Mouse (Mus musculus) intestine, embryonic 16.5 days (tissue): ENCODE measurements around the gene H2-DMa. TPM values are rescaled to one million over a fixed set of nuclear protein-coding genes. Genes with fewer than 3 reads are reported as not detected.

Experiments used
- ATAC-seq: fragments of 200-750 bp; cut with Nextera tagmentation; 2 replicates; pipeline ENCODE4 v1.8.0; 2017; ENCODE audit warnings: moderate TSS enrichment, moderate library complexity
- H3K27ac ChIP-seq: fragments of 300-500 bp; sonication (generic); 2 replicates; pipeline ENCODE4 v1.5.1; 2014; ENCODE audit warnings: mild to moderate bottlenecking, low read length
- H3K27me3 ChIP-seq: fragments of 300-500 bp; sonication (generic); replicated peaks from 2 replicates; pipeline ENCODE4 v1.6.1; 2014; ENCODE audit warnings: low read length, control low read depth, mixed read lengths; ENCODE audit not compliant: control insufficient read depth, insufficient read depth
- H3K36me3 ChIP-seq: fragments of 300-500 bp; sonication (generic); 2 replicates; pipeline ENCODE4 v1.6.1; 2014; ENCODE audit warnings: low read length, control low read depth; ENCODE audit not compliant: control insufficient read depth, insufficient read depth
- H3K4me1 ChIP-seq: fragments of 300-500 bp; sonication (generic); 2 replicates; pipeline ENCODE4 v1.6.1; 2014; ENCODE audit warnings: low read length, control low read depth, mixed read lengths; ENCODE audit not compliant: control insufficient read depth, insufficient read depth
- H3K4me2 ChIP-seq: fragments of 300-500 bp; sonication (generic); 2 replicates; pipeline ENCODE4 v1.6.1; 2014; ENCODE audit warnings: low read depth, low read length, control low read depth
- H3K4me3 ChIP-seq: fragments of 300-500 bp; sonication (generic); 2 replicates; pipeline ENCODE4 v1.5.1; 2014; ENCODE audit warnings: mild to moderate bottlenecking, low read length
- H3K9ac ChIP-seq: fragments of 300-500 bp; sonication (generic); 2 replicates; pipeline ENCODE4 v1.6.1; 2014; ENCODE audit warnings: low read depth, low read length
- H3K9me3 ChIP-seq: fragments of 300-500 bp; sonication (generic); 2 replicates; pipeline ENCODE4 v1.6.1; 2016; ENCODE audit warnings: low read length, control low read depth; ENCODE audit not compliant: control insufficient read depth
- WGBS: fragments of 180-500 bp; shearing (Covaris S2); extraction: QIAGEN DNeasy Blood & Tissue Kit; methylation state at CpG from one replicate; pipeline ENCODE4 v1.1.7; 2014; 5-methylcytosine and 5-hydroxymethylcytosine counted together
- polyA plus RNA-seq: library from polyadenylated mRNA; unstranded; fragments of >200 nt; fragmentation: Nextera tagmentation; extraction: Ambion mirVana; gene quantifications from 2 replicates; pipeline ENCODE4 v1.2.1, GENCODE M21; 2015

H2-DMa gene
- polyA plus RNA-seq, 1 experiment from 2014 or later, result 13.4 TPM

DNA sequence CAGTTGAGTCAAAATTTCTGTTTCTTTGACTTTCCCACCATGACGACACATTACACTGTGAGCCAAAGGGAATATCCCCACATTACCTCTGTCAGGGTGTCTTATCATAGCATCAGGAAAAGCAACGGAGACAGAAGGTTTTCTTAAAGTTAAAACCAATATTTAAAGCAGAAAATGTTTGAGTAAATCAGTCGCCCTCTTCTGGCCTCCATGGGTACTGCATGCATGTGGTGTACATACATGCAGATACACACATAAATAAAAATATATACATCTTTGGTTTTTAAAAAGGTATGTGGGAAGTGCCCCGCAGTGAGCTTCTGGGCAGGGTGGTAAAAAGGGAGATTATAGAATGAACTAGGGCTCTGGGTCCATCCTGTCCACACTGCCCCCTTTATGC, 57.8 kb downstream of the H2-DMa start:
- WGBS, result 66% methylated on average over 4 of the region's 4 CpGs
- Histone ChIP-seq H3K9me3 (peaks cover 16% of the 10 kb centered on the region), H3K4me3 (no peak overlapping the region), H3K4me2 (no peak overlapping the region), H3K36me3 (no peaks in the 10 kb centered on the region), H3K9ac (no peak overlapping the region), H3K27ac (no peak overlapping the region), H3K4me1 (no peaks in the 10 kb centered on the region), H3K27me3 (no peaks in the 10 kb centered on the region)
- no peak for ATAC-seq

DNA sequence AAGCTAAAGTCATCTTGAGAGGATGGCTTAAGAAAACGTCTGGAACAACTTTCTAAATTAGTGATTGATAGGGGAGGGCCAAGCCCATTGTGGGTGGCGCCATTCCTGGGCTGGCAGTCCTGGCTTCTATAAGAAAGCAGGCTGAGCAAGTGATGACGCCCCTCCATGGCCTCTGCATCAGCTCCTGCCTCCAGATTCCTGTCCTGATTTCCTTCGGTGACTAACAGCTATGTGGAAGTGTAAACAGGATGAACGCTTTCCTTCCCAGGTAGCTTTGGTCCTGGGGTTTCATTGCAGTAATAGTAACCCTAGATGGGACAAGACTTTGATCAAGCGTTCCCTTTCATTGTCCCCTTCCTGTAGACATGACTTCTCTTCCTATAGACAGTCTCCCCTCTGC, 59.7 kb downstream of the H2-DMa start:
- Histone ChIP-seq H3K4me3 (no peak overlapping the region), H3K4me1 (no peaks in the 10 kb centered on the region), H3K4me2 (no peak overlapping the region), H3K9ac (no peak overlapping the region), H3K36me3 (no peaks in the 10 kb centered on the region), H3K9me3 (0 out of 2 replicates have a peak, but pooled peaks cover 9% of the 10 kb centered on the region), H3K27ac (no peak overlapping the region), H3K27me3 (no peaks in the 10 kb centered on the region)
- 51% methylated on average over 6 of the region's 6 CpGs for WGBS
- no peak for ATAC-seq

DNA sequence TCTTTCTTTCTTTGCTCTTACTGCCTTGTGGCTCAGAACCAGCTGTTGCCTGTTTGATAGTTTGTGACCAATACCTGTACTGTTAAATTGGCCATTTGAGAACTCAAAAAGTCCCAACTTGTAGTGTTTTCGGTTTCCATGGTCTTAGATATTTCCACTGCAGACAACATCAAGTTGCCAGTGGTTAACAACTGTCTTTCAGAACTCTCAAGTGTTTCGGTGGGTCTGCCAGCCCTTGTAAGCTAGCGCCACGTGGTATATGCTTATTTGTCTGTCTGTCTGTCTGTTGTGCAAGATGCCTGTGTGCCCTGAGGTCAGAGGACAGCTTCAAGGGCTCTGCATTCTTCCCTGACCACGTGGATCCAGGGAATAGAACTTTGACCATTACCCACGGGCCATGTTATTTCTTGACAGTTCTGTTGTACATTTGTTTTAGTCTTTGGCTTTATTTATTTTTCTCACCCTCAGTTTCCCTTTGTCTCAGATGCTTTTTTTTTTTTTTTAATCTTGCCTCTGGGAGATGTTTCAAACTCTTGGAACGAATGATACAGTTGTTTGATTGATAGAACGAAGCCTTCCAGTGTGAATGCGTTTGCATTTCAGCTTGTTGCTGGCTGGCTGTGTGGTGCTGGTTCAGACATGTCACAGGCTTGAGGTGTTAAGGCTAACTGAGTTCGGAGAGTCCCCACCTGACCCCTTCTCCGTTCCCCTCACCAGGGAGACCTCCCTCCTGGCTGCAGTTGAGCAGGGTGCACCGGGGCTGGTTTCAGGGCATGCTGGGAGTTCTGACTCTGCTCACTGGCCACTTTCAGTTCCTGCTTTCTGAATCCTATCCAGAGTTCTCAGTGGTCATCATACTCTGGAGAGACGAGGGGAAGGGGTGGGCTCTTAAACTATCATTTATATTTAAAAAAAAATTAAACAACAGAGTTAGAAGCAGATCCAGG, 60.8 kb downstream of the H2-DMa start:
- H3K27ac ChIP-seq, result no peak overlapping the region
- no peaks in the 10 kb centered on the region for H3K36me3 ChIP-seq
- H3K4me3 ChIP-seq, result no peak overlapping the region
- 0 out of 2 replicates have a peak, but pooled peaks cover 9% of the 10 kb centered on the region for H3K9me3 ChIP-seq
- no peaks in the 10 kb centered on the region for H3K4me1 ChIP-seq
- no peaks in the 10 kb centered on the region for H3K27me3 ChIP-seq
- no peak overlapping the region for H3K9ac ChIP-seq
- ATAC-seq, result no peak
- 67% methylated on average over 13 of the region's 13 CpGs for WGBS
- no peak overlapping the region for H3K4me2 ChIP-seq

DNA sequence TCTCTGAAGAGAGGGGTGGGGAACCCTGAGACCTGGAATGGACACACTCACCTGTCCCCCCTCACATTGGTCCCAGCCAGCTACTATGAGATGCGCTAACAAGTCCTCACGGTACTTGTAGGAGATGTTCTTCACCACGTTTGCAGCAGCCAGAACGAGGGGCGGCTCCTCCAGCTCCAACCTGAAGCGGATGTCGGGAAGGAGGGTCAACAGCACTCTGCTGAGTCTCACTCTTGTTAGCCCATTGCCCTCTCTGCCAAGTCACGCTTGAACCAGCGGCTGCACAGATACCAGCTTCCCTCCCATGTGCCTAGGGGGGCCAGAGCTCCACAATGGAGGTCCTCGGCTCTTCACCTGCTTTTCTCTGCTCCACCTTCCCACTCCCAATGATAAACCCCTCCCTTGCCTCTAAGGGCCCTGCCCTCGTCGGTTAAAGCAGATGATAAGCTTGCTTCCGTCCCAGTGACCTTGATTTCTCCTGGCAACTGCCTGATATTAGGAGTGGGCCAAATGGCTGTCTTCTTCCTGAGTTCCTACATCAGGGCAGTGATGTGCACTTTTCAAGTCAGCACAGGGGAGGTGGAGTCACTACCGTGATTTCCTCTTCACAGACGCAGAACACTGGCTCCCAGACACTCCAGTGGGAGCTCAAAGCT, 64.4 kb downstream of the H2-DMa start:
- Histone ChIP-seq H3K9me3 (no peaks in the 10 kb centered on the region), H3K4me1 (peaks cover 13% of the 10 kb centered on the region), H3K36me3 (no peaks in the 10 kb centered on the region), H3K27me3 (no peaks in the 10 kb centered on the region; the same call in 1 of the 2 replicates), H3K27ac (no peak overlapping the region), H3K9ac (no peak overlapping the region), H3K4me2 (no peak overlapping the region), H3K4me3 (no peak overlapping the region)
- no peak for ATAC-seq
- WGBS, result 65% methylated on average over 15 of the region's 15 CpGs

DNA sequence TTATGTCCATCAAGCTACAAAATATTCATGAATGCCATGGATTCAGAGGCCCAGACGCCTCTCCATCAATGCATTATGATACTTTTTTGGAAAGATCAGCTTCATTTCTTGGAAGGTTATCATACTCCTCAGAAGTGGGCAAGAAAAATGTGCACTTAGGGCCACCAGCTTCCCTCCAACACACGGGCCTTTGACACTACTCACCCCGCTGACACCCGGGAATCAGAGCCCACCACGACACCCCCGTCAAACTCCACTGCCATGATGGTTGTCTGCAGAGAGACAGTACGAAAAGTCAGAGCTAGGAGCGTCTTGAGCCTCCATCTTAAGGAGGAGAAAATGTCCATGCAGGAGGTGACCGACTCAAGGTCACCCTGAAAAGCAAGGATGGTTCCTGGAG, 66.2 kb downstream of the H2-DMa start:
- Histone ChIP-seq H3K4me3 (no peak overlapping the region), H3K9me3 (no peaks in the 10 kb centered on the region), H3K36me3 (no peaks in the 10 kb centered on the region), H3K27me3 (no peaks in the 10 kb centered on the region; the same call in 1 of the 2 replicates), H3K27ac (no peak overlapping the region), H3K4me1 (peaks cover 13% of the 10 kb centered on the region), H3K9ac (no peak overlapping the region), H3K4me2 (no peak overlapping the region)
- no peak for ATAC-seq
- 87% methylated on average over 9 of the region's 9 CpGs for WGBS

DNA sequence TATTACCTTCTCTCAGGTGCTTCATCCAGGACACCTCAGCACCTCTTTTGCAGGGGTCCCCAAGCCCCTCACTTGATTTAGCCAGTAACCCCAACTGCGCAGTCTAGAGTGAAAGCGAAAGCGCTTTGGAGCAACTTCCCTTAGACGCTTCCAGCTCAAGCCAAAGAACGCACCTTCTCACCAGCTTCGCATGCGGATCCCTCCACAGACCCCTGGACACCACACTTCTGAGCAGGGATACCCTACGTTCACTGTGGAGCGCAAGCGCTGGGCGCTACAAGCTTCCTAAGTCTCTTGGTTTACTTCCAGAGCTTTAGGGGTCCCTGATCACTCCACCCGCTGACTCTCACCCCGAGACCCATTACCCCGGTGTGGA, 67.5 kb downstream of the H2-DMa start:
- no peaks in the 10 kb centered on the region; the same call in 1 of the 2 replicates for H3K27me3 ChIP-seq

DNA sequence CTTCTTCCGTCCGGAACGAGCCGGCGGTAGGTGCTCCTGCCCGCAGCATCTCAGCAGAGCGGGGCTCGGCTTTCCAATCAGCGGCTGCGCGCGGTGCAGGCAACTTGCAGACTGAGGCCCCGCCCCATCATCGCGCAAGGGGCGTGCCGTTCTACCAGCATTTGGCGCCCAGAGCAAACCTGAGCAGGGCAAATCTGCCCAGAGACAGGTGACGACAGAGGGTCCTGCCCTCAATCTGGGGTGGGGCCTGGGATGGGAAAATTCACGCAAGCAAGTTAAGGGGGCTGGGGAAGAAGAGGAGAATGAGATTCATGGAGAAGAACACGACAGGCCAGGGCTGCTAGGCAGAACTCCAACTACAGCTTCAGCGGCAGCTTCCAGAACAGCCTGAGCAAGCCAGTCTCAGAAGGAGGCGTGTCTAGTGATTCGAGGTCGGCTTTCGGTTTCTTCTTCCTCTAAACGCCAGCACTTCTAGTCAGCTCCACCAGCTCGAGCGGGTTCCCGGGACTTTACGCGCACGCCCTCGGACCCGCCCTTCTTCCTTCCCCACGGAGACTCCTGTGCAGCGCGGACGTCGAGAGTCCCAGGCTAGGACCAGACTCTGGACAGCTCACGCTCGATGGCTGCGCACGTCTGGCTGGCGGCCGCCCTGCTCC, 68.0 kb downstream of the H2-DMa start, which contains the start of the genes Tap1 and Psmb9:
Gene Tap1 (plus strand): TSS at position 293 of the 656 bp plus-strand sequence.
Gene Psmb9 (minus strand): TSS at position 504 of the 656 bp plus-strand sequence.
- Histone ChIP-seq H3K27ac (peak within 1 kb of the TSS; percentile 78), H3K4me3 (peak within 1 kb of the TSS; percentile 62), H3K36me3 (no peaks in the 10 kb centered on the region), H3K4me1 (peaks cover 13% of the 10 kb centered on the region), H3K9me3 (no peaks in the 10 kb centered on the region), H3K4me2 (peak within 1 kb of the TSS; percentile 97), H3K9ac (peak within 1 kb of the TSS; percentile 78), H3K27me3 (no peaks in the 10 kb centered on the region; the same call in 1 of the 2 replicates)
- peak; percentile 98 for ATAC-seq
- under 1% methylated on average over 46 of the region's 46 CpGs for WGBS

More for the DNA sequence above, 67.5 kb downstream of the H2-DMa start:
- Histone ChIP-seq H3K4me2 (peak overlapping the region; percentile 97), H3K9ac (peak overlapping the region; percentile 78), H3K36me3 (no peaks in the 10 kb centered on the region), H3K9me3 (no peaks in the 10 kb centered on the region), H3K4me1 (peaks cover 13% of the 10 kb centered on the region), H3K4me3 (peak overlapping the region; percentile 62), H3K27ac (no peak overlapping the region)
- peak; percentile 52 for ATAC-seq
- 3% methylated on average over 14 of the region's 14 CpGs for WGBS

DNA sequence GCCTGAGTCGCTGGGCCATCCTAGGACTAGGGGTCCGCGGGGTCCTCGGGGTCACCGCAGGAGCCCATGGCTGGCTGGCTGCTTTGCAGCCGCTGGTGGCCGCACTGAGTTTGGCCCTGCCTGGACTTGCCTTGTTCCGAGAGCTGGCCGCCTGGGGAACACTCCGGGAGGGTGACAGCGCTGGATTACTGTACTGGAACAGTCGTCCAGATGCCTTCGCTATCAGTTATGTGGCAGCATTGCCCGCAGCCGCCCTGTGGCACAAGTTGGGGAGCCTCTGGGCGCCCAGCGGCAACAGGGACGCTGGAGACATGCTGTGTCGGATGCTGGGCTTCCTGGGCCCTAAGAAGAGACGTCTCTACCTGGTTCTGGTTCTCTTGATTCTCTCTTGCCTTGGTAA, 68.7 kb downstream of the H2-DMa start:
- Histone ChIP-seq H3K9me3 (no peaks in the 10 kb centered on the region), H3K27me3 (no peaks in the 10 kb centered on the region; the same call in 1 of the 2 replicates), H3K9ac (peak overlapping the region; percentile 78), H3K4me1 (peaks cover 13% of the 10 kb centered on the region), H3K4me2 (peak overlapping the region; percentile 97), H3K36me3 (no peaks in the 10 kb centered on the region), H3K27ac (peak overlapping the region; percentile 78), H3K4me3 (peak overlapping the region; percentile 62)
- ATAC-seq, result peak; percentile 14
- WGBS, result 4% methylated on average over 20 of the region's 20 CpGs
